Mouse (Mus musculus) liver, embryonic 14.5 days (tissue): ENCODE results near the gene Wdr46.

Source experiments
- CTCF ChIP-seq: IDR thresholded peaks from 2 replicates; pipeline ENCODE4 v1.5.1; 2016; ENCODE audit warnings: antibody characterized with exemption, low read depth, control low read depth
- EP300 ChIP-seq: IDR thresholded peaks from 2 replicates; pipeline ENCODE4 v1.6.1; 2016; ENCODE audit warnings: antibody characterized with exemption, low read depth

DNA sequence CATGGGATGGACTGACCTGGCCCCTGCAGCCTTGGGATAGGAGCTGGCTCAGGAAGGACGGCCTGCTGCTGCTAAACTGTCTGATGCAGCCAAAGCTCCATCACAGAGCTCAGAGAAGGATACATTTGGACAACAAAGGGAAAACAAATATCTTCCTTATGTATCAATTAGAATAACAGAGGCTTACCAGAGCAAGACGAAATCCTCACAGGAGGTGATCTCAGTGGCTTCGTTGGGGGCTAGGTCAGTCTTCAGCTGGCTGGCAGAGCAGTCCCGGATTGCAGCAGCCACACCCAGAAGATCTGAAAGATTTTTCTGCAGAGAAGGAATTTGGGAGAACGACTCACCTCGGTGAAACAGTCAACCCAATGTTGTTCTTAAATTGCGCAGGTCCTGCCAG, 48.0 kb upstream of the Wdr46 start:
- TF ChIP-seq CTCF (no peak), EP300 (no peak)
